In genomic region chr17:47428831-47429304, GRCm38 (mm10) we compare ENCODE assay signal across 9 mouse cellular contexts. TPM values are rescaled to one million over a fixed set of nuclear protein-coding genes. Genes with fewer than 3 reads are reported as not detected.
DNase-seq lines count a peak whose midpoint lies in the region; ATAC-seq lines count a peak whose summit lies in the region.
"Had no signal": no experiment of that assay in that cellular context is flagged by ENCODE, and none has a peak within 500 bp of the region (broad histone marks: within the 10 kb centered on the region; RNA-seq: fewer than 3 reads in every experiment).

No protein-coding gene starts in this region.

- H3K4me1 ChIP-seq in heart, embryonic 13.5 days = peaks cover 17% of the 10 kb centered on the region; the same call in 1 of the 2 replicates

- peak overlapping the region; percentile 45 for H3K4me2 ChIP-seq in heart, embryonic 13.5 days
- H3K4me2 ChIP-seq: limb, embryonic 15.5 days had no signal

- no peak overlapping the region for H3K27ac ChIP-seq in heart, embryonic 13.5 days (replicated peaks)
- H3K27ac ChIP-seq: limb, embryonic 15.5 days had no signal

- no peaks in the 10 kb centered on the region; the same call in 1 of the 2 replicates for H3K27me3 ChIP-seq in heart, embryonic 13.5 days (replicated peaks)
- H3K27me3 ChIP-seq: limb, embryonic 15.5 days had no signal

- DNase-seq in 3T3-L1 (ENCODE audit: low read depth, low spot score) = peak; percentile 47
- peak; percentile 22 for DNase-seq in brain, adult 2 months (ENCODE audit: low read depth, low spot score)
- peak; percentile 75 for DNase-seq in kidney, postnatal 10 days
- no peak for DNase-seq in spleen, adult 12 weeks (ENCODE audit: low spot score)

- H3K9ac ChIP-seq in heart, embryonic 13.5 days = no peak overlapping the region
- H3K9ac ChIP-seq: limb, embryonic 15.5 days had no signal

- no peak overlapping the region for H3K4me3 ChIP-seq in heart, embryonic 13.5 days
- H3K4me3 ChIP-seq: limb, embryonic 15.5 days had no signal

- ATAC-seq in heart, embryonic 13.5 days (ENCODE audit: extremely low read depth, insufficient number of reproducible peaks, low FRiP score, low TSS enrichment) = no peak
- peak; percentile 46 for ATAC-seq in megakaryocyte-erythroid progenitor cell, adult 5-6 weeks (replicated peaks; ENCODE audit: low FRiP score, low TSS enrichment, poor library complexity, severe bottlenecking)
- ATAC-seq in frontal cortex, adult (ENCODE audit: low TSS enrichment) = no peak
- ATAC-seq in erythroblast, adult 5-6 weeks (replicated peaks; ENCODE audit: low FRiP score, poor library complexity, severe bottlenecking) = no peak

- H3K36me3 ChIP-seq in heart, embryonic 13.5 days = no peaks in the 10 kb centered on the region
- H3K36me3 ChIP-seq: limb, embryonic 15.5 days had no signal

- no peaks in the 10 kb centered on the region for H3K9me3 ChIP-seq in heart, embryonic 13.5 days
- H3K9me3 ChIP-seq: limb, embryonic 15.5 days had no signal

- WGBS in heart, embryonic 13.5 days = 8% methylated on average over 8 of the region's 8 CpGs

RNA-seq across cellular contexts. Expression of gene AI661453, which starts 7.5 kb away (rescaled TPM):
- polyA plus RNA-seq in heart, embryonic 13.5 days (2015; fragmentation: Nextera tagmentation; extraction: Ambion mirVana) = 0.82 and 1.2 TPM in 2 replicates
- 0.67 and 1.1 TPM in 2 replicates for total RNA-seq in megakaryocyte-erythroid progenitor cell, adult 5-6 weeks (2014; fragmentation: Nextera tagmentation)
- total RNA-seq in megakaryocyte-erythroid progenitor cell, adult 5-6 weeks (2017) = 0.04 TPM in 1 of 2 replicates, not detected in the other
- 0.63 TPM in 1 of 2 replicates, not detected in the other for total RNA-seq in erythroblast, adult 5-6 weeks (2015; ENCODE audit: low replicate concordance)
- total RNA-seq in erythroblast, adult 5-6 weeks (2017; ENCODE audit: low replicate concordance) = 0.70 TPM in 1 of 2 replicates, not detected in the other

RNA-seq across cellular contexts. Expression of gene 1700001C19Rik, which starts 8.3 kb away (rescaled TPM):
- 0.66 and 0.99 TPM in 2 replicates for polyA plus RNA-seq in heart, embryonic 13.5 days (2015; fragmentation: Nextera tagmentation; extraction: Ambion mirVana)
- total RNA-seq in megakaryocyte-erythroid progenitor cell, adult 5-6 weeks (2014; fragmentation: Nextera tagmentation) = not detected in 2 replicates
- total RNA-seq in megakaryocyte-erythroid progenitor cell, adult 5-6 weeks (2017) = not detected in 2 replicates
- total RNA-seq in erythroblast, adult 5-6 weeks (2015; ENCODE audit: low replicate concordance) = not detected in 2 replicates
- total RNA-seq in erythroblast, adult 5-6 weeks (2017; ENCODE audit: low replicate concordance) = not detected in 2 replicates

RNA-seq across cellular contexts. Expression of gene Guca1a, which starts 28.5 kb away (rescaled TPM):
- 2.1 and 2.8 TPM in 2 replicates for polyA plus RNA-seq in heart, embryonic 13.5 days (2015; fragmentation: Nextera tagmentation; extraction: Ambion mirVana)
- total RNA-seq in megakaryocyte-erythroid progenitor cell, adult 5-6 weeks (2014; fragmentation: Nextera tagmentation) = not detected in 2 replicates
- not detected in 2 replicates for total RNA-seq in megakaryocyte-erythroid progenitor cell, adult 5-6 weeks (2017)
- not detected in 2 replicates for total RNA-seq in erythroblast, adult 5-6 weeks (2015; ENCODE audit: low replicate concordance)
- total RNA-seq in erythroblast, adult 5-6 weeks (2017; ENCODE audit: low replicate concordance) = not detected in 2 replicates

RNA-seq across cellular contexts. Expression of gene Guca1b, which starts 43.7 kb away (rescaled TPM):
- 1.2 and 1.4 TPM in 2 replicates for polyA plus RNA-seq in heart, embryonic 13.5 days (2015; fragmentation: Nextera tagmentation; extraction: Ambion mirVana)
- total RNA-seq in megakaryocyte-erythroid progenitor cell, adult 5-6 weeks (2014; fragmentation: Nextera tagmentation) = 0.54 and 2.8 TPM in 2 replicates
- 0.15 and 3.8 TPM in 2 replicates for total RNA-seq in megakaryocyte-erythroid progenitor cell, adult 5-6 weeks (2017)
- total RNA-seq in erythroblast, adult 5-6 weeks (2015; ENCODE audit: low replicate concordance) = not detected in 2 replicates
- total RNA-seq in erythroblast, adult 5-6 weeks (2017; ENCODE audit: low replicate concordance) = 0.77 and 1.1 TPM in 2 replicates
